Mouse (Mus musculus): ENCODE data around the gene Grik4. TPM values are rescaled to one million over a fixed set of nuclear protein-coding genes. Genes with fewer than 3 reads are reported as not detected.
A peak's percentile ranks its signal among the peaks of the same experiment; 100 is the strongest.

Gene Grik4
- polyA plus RNA-seq, 1 experiment from 2014 or later = 1.8 TPM

- Histone ChIP-seq H3K4me2 (replicated peaks) (no peak overlapping the region), H3K9me3 (no peaks in the 10 kb centered on the region), H3K27me3 (replicated peaks) (no peaks in the 10 kb centered on the region), H3K27ac (no peak overlapping the region), H3K4me1 (replicated peaks) (peaks cover 13% of the 10 kb centered on the region), H3K9ac (no peak overlapping the region), H3K36me3 (no peaks in the 10 kb centered on the region), H3K4me3 (replicated peaks) (no peak overlapping the region)
- no peak for ATAC-seq
- 62% methylated on average over 3 of the region's 3 CpGs for WGBS
Observed at GRCm38 (mm10) chr9:42803061-42803491, 141.2 kb downstream of the Grik4 start.

- Histone ChIP-seq H3K27ac (no peak overlapping the region), H3K27me3 (replicated peaks) (no peaks in the 10 kb centered on the region), H3K4me3 (replicated peaks) (no peak overlapping the region), H3K9me3 (no peaks in the 10 kb centered on the region), H3K36me3 (no peaks in the 10 kb centered on the region), H3K4me2 (replicated peaks) (no peak overlapping the region), H3K4me1 (replicated peaks) (peaks cover 18% of the 10 kb centered on the region), H3K9ac (no peak overlapping the region)
- WGBS = 77% methylated on average over 11 of the region's 11 CpGs
- ATAC-seq = no peak
Observed at GRCm38 (mm10) chr9:42801929-42802328, 142.4 kb downstream of the Grik4 start.

GRCm38 (mm10) chr9:42800138-42800537, 144.2 kb downstream of the Grik4 start:
- 75% methylated on average over 7 of the region's 7 CpGs for WGBS
- Histone ChIP-seq H3K36me3 (no peaks in the 10 kb centered on the region), H3K9ac (no peak overlapping the region), H3K9me3 (no peaks in the 10 kb centered on the region), H3K4me1 (replicated peaks) (peaks cover 27% of the 10 kb centered on the region), H3K4me3 (replicated peaks) (no peak overlapping the region), H3K27ac (no peak overlapping the region), H3K27me3 (replicated peaks) (no peaks in the 10 kb centered on the region), H3K4me2 (replicated peaks) (no peak overlapping the region)
- ATAC-seq = no peak

GRCm38 (mm10) chr9:42799694-42800093, 144.6 kb downstream of the Grik4 start:
- H3K9ac ChIP-seq = no peak overlapping the region
- no peaks in the 10 kb centered on the region for H3K9me3 ChIP-seq
- H3K36me3 ChIP-seq = no peaks in the 10 kb centered on the region
- no peak for ATAC-seq
- H3K4me2 ChIP-seq (replicated peaks) = no peak overlapping the region
- H3K27me3 ChIP-seq (replicated peaks) = no peaks in the 10 kb centered on the region
- H3K27ac ChIP-seq = no peak overlapping the region
- peaks cover 27% of the 10 kb centered on the region for H3K4me1 ChIP-seq (replicated peaks)
- H3K4me3 ChIP-seq (replicated peaks) = no peak overlapping the region
- WGBS = 85% methylated on average over 5 of the region's 5 CpGs

GRCm38 (mm10) chr9:42799242-42799641, 145.1 kb downstream of the Grik4 start:
- peaks cover 27% of the 10 kb centered on the region for H3K4me1 ChIP-seq (replicated peaks)
- 46% methylated on average over 5 of the region's 5 CpGs for WGBS
- H3K9ac ChIP-seq = no peak overlapping the region
- ATAC-seq = no peak
- H3K4me3 ChIP-seq (replicated peaks) = no peak overlapping the region
- no peaks in the 10 kb centered on the region for H3K27me3 ChIP-seq (replicated peaks)
- H3K9me3 ChIP-seq = no peaks in the 10 kb centered on the region
- no peaks in the 10 kb centered on the region for H3K36me3 ChIP-seq
- H3K27ac ChIP-seq = no peak overlapping the region
- H3K4me2 ChIP-seq (replicated peaks) = no peak overlapping the region

GRCm38 (mm10) chr9:42798280-42798679, 146.0 kb downstream of the Grik4 start:
- Histone ChIP-seq H3K27ac (0 out of 2 replicates have a peak overlapping the region, but pooled peaks have one; percentile 32), H3K4me1 (replicated peaks) (peaks cover 27% of the 10 kb centered on the region), H3K36me3 (no peaks in the 10 kb centered on the region), H3K9ac (no peak overlapping the region), H3K4me3 (replicated peaks) (no peak overlapping the region), H3K9me3 (no peaks in the 10 kb centered on the region), H3K4me2 (replicated peaks) (no peak overlapping the region), H3K27me3 (replicated peaks) (no peaks in the 10 kb centered on the region)
- 57% methylated on average over 4 of the region's 4 CpGs for whole genome bisulfite sequencing
- ATAC-seq = peak; percentile 79

- H3K4me2 ChIP-seq (replicated peaks) = no peak overlapping the region
- H3K27ac ChIP-seq = no peak overlapping the region
- WGBS = 35% methylated on average over 8 of the region's 8 CpGs
- no peaks in the 10 kb centered on the region for H3K36me3 ChIP-seq
- peak; percentile 69 for ATAC-seq
- H3K27me3 ChIP-seq (replicated peaks) = no peaks in the 10 kb centered on the region
- peaks cover 27% of the 10 kb centered on the region for H3K4me1 ChIP-seq (replicated peaks)
- no peak overlapping the region for H3K4me3 ChIP-seq (replicated peaks)
- no peak overlapping the region for H3K9ac ChIP-seq
- H3K9me3 ChIP-seq = no peaks in the 10 kb centered on the region
Observed at GRCm38 (mm10) chr9:42797276-42797675, 147.0 kb downstream of the Grik4 start.

- peaks cover 27% of the 10 kb centered on the region for H3K4me1 ChIP-seq (replicated peaks)
- ATAC-seq = no peak
- H3K27me3 ChIP-seq (replicated peaks) = no peaks in the 10 kb centered on the region
- WGBS = 20% methylated on average over 8 of the region's 8 CpGs
- H3K9ac ChIP-seq = no peak overlapping the region
- H3K36me3 ChIP-seq = no peaks in the 10 kb centered on the region
- 0 out of 2 replicates have a peak overlapping the region, but pooled peaks have one; percentile 1 for H3K27ac ChIP-seq
- H3K4me3 ChIP-seq (replicated peaks) = no peak overlapping the region
- no peak overlapping the region for H3K4me2 ChIP-seq (replicated peaks)
- no peaks in the 10 kb centered on the region for H3K9me3 ChIP-seq
Observed at GRCm38 (mm10) chr9:42795881-42796280, 148.4 kb downstream of the Grik4 start.

- H3K9ac ChIP-seq = no peak overlapping the region
- no peak overlapping the region for H3K4me2 ChIP-seq (replicated peaks)
- H3K4me1 ChIP-seq (replicated peaks) = peaks cover 19% of the 10 kb centered on the region
- H3K4me3 ChIP-seq (replicated peaks) = no peak overlapping the region
- ATAC-seq = no peak
- H3K9me3 ChIP-seq = no peaks in the 10 kb centered on the region
- H3K27ac ChIP-seq = no peak overlapping the region
- no peaks in the 10 kb centered on the region for H3K36me3 ChIP-seq
- no peaks in the 10 kb centered on the region; the same call in 1 of the 2 replicates for H3K27me3 ChIP-seq (replicated peaks)
- WGBS = 84% methylated on average over 4 of the region's 4 CpGs
Observed at GRCm38 (mm10) chr9:42794006-42794405, 150.3 kb downstream of the Grik4 start.

- no peak for ATAC-seq
- no peaks in the 10 kb centered on the region for H3K9me3 ChIP-seq
- no peak overlapping the region for H3K27ac ChIP-seq
- 52% methylated on average over 8 of the region's 8 CpGs for whole genome bisulfite sequencing
- no peak overlapping the region for H3K4me2 ChIP-seq (replicated peaks)
- no peak overlapping the region for H3K9ac ChIP-seq
- H3K4me3 ChIP-seq (replicated peaks) = no peak overlapping the region
- peaks cover 15% of the 10 kb centered on the region for H3K4me1 ChIP-seq (replicated peaks)
- H3K27me3 ChIP-seq (replicated peaks) = no peaks in the 10 kb centered on the region; the same call in 1 of the 2 replicates
- H3K36me3 ChIP-seq = no peaks in the 10 kb centered on the region
Observed at GRCm38 (mm10) chr9:42793581-42793980, 150.7 kb downstream of the Grik4 start.

GRCm38 (mm10) chr9:42792381-42792780, 151.9 kb downstream of the Grik4 start:
- H3K4me1 ChIP-seq (replicated peaks) = peaks cover 11% of the 10 kb centered on the region
- no peaks in the 10 kb centered on the region for H3K9me3 ChIP-seq
- ATAC-seq = no peak
- H3K36me3 ChIP-seq = no peaks in the 10 kb centered on the region
- H3K4me2 ChIP-seq (replicated peaks) = no peak overlapping the region
- no peaks in the 10 kb centered on the region; the same call in 1 of the 2 replicates for H3K27me3 ChIP-seq (replicated peaks)
- no peak overlapping the region for H3K4me3 ChIP-seq (replicated peaks)
- no peak overlapping the region for H3K27ac ChIP-seq
- WGBS = 77% methylated on average over 5 of the region's 5 CpGs
- H3K9ac ChIP-seq = no peak overlapping the region

GRCm38 (mm10) chr9:42791779-42792178, 152.5 kb downstream of the Grik4 start:
- 85% methylated on average over 12 of the region's 12 CpGs for WGBS
- H3K27me3 ChIP-seq (replicated peaks) = no peaks in the 10 kb centered on the region; the same call in 1 of the 2 replicates
- no peak overlapping the region for H3K4me2 ChIP-seq (replicated peaks)
- no peaks in the 10 kb centered on the region for H3K9me3 ChIP-seq
- no peaks in the 10 kb centered on the region for H3K36me3 ChIP-seq
- no peak overlapping the region for H3K4me3 ChIP-seq (replicated peaks)
- H3K9ac ChIP-seq = no peak overlapping the region
- no peak overlapping the region for H3K27ac ChIP-seq
- ATAC-seq = no peak
- peaks cover 8% of the 10 kb centered on the region for H3K4me1 ChIP-seq (replicated peaks)

- no peak for ATAC-seq
- H3K9me3 ChIP-seq = no peaks in the 10 kb centered on the region
- 75% methylated on average over 4 of the region's 4 CpGs for WGBS
- H3K36me3 ChIP-seq = no peaks in the 10 kb centered on the region
- no peak overlapping the region for H3K4me3 ChIP-seq (replicated peaks)
- no peak overlapping the region for H3K9ac ChIP-seq
- H3K4me2 ChIP-seq (replicated peaks) = no peak overlapping the region
- no peaks in the 10 kb centered on the region; the same call in 1 of the 2 replicates for H3K27me3 ChIP-seq (replicated peaks)
- H3K27ac ChIP-seq = no peak overlapping the region
- H3K4me1 ChIP-seq (replicated peaks) = peaks cover 7% of the 10 kb centered on the region
Observed at GRCm38 (mm10) chr9:42791346-42791745, 152.9 kb downstream of the Grik4 start.
